Mouse (Mus musculus) kidney, embryonic 15.5 days (tissue): ENCODE results near the gene 5330417C22Rik. TPM values are rescaled to one million over a fixed set of nuclear protein-coding genes. Genes with fewer than 3 reads are reported as not detected.
A peak's percentile ranks its signal among the peaks of the same experiment; 100 is the strongest.

Source experiments
- ATAC-seq: fragments of 200-750 bp; cut with Nextera tagmentation; replicated peaks from 2 replicates; pipeline ENCODE4 v1.8.0; 2017; ENCODE audit warnings: moderate TSS enrichment; ENCODE audit not compliant: low FRiP score
- H3K27ac ChIP-seq: fragments of 300-500 bp; sonication (generic); 2 replicates; pipeline ENCODE4 v1.5.1; 2015; ENCODE audit warnings: mild to moderate bottlenecking, inconsistent platforms
- H3K27me3 ChIP-seq: fragments of 300-500 bp; sonication (generic); 2 replicates; pipeline ENCODE4 v1.6.1; 2015; ENCODE audit warnings: inconsistent platforms
- H3K36me3 ChIP-seq: fragments of 300-500 bp; sonication (generic); 2 replicates; pipeline ENCODE4 v1.6.1; 2015; ENCODE audit warnings: inconsistent platforms
- H3K4me1 ChIP-seq: fragments of 300-500 bp; sonication (generic); 2 replicates; pipeline ENCODE4 v1.6.1; 2015; ENCODE audit warnings: inconsistent platforms
- H3K4me2 ChIP-seq: fragments of 300-500 bp; sonication (generic); 2 replicates; pipeline ENCODE4 v1.6.1; 2015; ENCODE audit warnings: moderate library complexity, mild to moderate bottlenecking, inconsistent platforms
- H3K4me3 ChIP-seq: fragments of 300-500 bp; sonication (generic); replicated peaks from 2 replicates; pipeline ENCODE4 v1.5.1; 2015; ENCODE audit warnings: mild to moderate bottlenecking, inconsistent platforms
- H3K9ac ChIP-seq: fragments of 300-500 bp; sonication (generic); 2 replicates; pipeline ENCODE4 v1.6.1; 2015; ENCODE audit warnings: mild to moderate bottlenecking, inconsistent platforms
- H3K9me3 ChIP-seq: fragments of 300-500 bp; sonication (generic); replicated peaks from 2 replicates; pipeline ENCODE4 v1.6.1; 2016; ENCODE audit warnings: inconsistent platforms
- WGBS: fragments of 180-500 bp; shearing (Covaris S2); methylation state at CpG from one replicate; pipeline ENCODE4 v1.1.7; 2015; ENCODE audit warnings: mixed read lengths; 5-methylcytosine and 5-hydroxymethylcytosine counted together
- polyA plus RNA-seq: library from polyadenylated mRNA; unstranded; fragments of >200 nt; fragmentation: Nextera tagmentation; extraction: Ambion mirVana; gene quantifications from 2 replicates; pipeline ENCODE4 v1.2.1, GENCODE M21; 2015

5330417C22Rik gene
- polyA plus RNA-seq, 1 experiment from 2014 or later = 1.00 TPM

DNA sequence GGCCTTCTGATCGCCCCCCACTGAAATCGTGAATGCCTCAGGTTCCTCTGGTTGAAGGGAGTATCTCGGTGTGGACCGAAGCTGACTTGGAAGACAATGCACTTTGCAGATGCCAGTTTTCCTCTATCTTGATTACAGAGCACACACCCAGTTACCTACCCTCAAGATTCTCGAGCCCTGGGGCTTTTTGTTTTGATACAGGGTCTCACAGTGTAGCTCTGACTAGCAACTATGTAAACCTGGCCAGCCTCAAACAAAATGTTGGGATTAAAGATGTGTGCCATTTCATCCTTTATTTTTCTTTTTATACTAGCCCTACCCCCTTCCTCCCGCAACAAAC lies 91.0 kb downstream of the 5330417C22Rik start:
- Histone ChIP-seq H3K27ac (peak overlapping the region; percentile 89; the same call in 1 of the 2 replicates), H3K9me3 (no peaks in the 10 kb centered on the region), H3K36me3 (peaks cover 11% of the 10 kb centered on the region; the same call in 1 of the 2 replicates), H3K9ac (peak overlapping the region; percentile 80), H3K4me3 (peak overlapping the region; percentile 92), H3K4me1 (peaks cover 23% of the 10 kb centered on the region), H3K4me2 (peak overlapping the region; percentile 87), H3K27me3 (no peaks in the 10 kb centered on the region)
- WGBS = 14% methylated on average over 6 of the region's 6 CpGs
- peak; percentile 26 for ATAC-seq

- Histone ChIP-seq H3K9me3 (no peaks in the 10 kb centered on the region), H3K4me1 (peaks cover 23% of the 10 kb centered on the region), H3K4me2 (peak within 1 kb of the TSS; percentile 87), H3K27me3 (no peaks in the 10 kb centered on the region), H3K27ac (peak within 1 kb of the TSS; percentile 89), H3K9ac (peak within 1 kb of the TSS; percentile 80), H3K36me3 (peaks cover 13% of the 10 kb centered on the region; the same call in 1 of the 2 replicates), H3K4me3 (peak within 1 kb of the TSS; percentile 92)
- ATAC-seq = peak; percentile 98
- WGBS = under 1% methylated on average over 41 of the region's 41 CpGs
Measured at GRCm38 (mm10) chr3:108444698-108445365, 91.5 kb downstream of the 5330417C22Rik start, which contains the start of gene Sars. Sars (minus strand) TSS chr3:108445209.

- ATAC-seq = peak; percentile 28; the same call in 1 of the 2 replicates
- no peaks in the 10 kb centered on the region for H3K9me3 ChIP-seq
- no peaks in the 10 kb centered on the region for H3K27me3 ChIP-seq
- 15% methylated on average over 8 of the region's 8 CpGs for WGBS
- H3K36me3 ChIP-seq = peaks cover 18% of the 10 kb centered on the region; the same call in 1 of the 2 replicates
- H3K9ac ChIP-seq = peak overlapping the region; percentile 80
- peak overlapping the region; percentile 87 for H3K4me2 ChIP-seq
- H3K4me1 ChIP-seq = peaks cover 23% of the 10 kb centered on the region
- peak overlapping the region; percentile 89 for H3K27ac ChIP-seq
- H3K4me3 ChIP-seq = peak overlapping the region; percentile 92
Measured at GRCm38 (mm10) chr3:108444029-108444428, 92.3 kb downstream of the 5330417C22Rik start.

GRCm38 (mm10) chr3:108436380-108436714 lies 100.0 kb downstream of the 5330417C22Rik start:
- Histone ChIP-seq H3K27ac (no peak overlapping the region), H3K36me3 (peaks cover 72% of the 10 kb centered on the region), H3K4me2 (no peak overlapping the region), H3K9ac (no peak overlapping the region), H3K27me3 (no peaks in the 10 kb centered on the region), H3K4me1 (no peaks in the 10 kb centered on the region), H3K9me3 (no peaks in the 10 kb centered on the region), H3K4me3 (no peak overlapping the region)
- ATAC-seq = no peak
- WGBS = 85% methylated on average over 7 of the region's 7 CpGs

DNA sequence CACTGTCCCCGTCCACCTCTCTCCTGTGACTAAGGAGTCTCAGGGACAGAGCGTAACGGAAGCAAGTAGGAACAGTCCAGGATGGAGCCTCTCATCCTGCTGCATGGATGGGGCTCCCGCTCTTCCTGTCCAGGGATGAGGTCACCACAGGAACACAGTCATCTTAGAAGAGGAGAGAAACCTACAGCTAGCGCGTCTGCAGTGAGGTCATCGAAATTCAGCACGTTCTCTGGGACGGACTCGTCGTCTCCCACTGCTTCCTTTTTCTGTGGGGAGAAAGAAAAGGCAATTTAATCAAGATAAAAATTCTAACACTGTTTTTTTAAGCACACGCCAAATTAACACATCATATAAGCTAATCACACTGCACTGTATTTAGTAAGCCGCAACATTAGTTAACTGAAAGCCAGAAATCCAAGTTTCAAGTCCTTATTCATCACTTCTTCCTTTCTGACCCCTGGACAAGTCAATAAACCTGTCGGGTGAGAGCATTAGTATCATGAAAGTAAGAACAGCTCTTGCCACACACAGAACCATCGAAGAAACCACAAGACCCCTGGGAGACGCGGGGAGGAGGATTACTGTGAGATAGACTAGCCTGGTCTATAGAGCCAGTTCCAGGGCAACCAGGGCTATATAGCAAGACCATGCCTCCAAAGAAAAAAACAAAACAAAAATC lies 100.5 kb downstream of the 5330417C22Rik start:
- peaks cover 75% of the 10 kb centered on the region for H3K36me3 ChIP-seq
- ATAC-seq = no peak

GRCm38 (mm10) chr3:108433881-108434495 lies 102.3 kb downstream of the 5330417C22Rik start:
- WGBS = 52% methylated on average over 19 of the region's 19 CpGs
- Histone ChIP-seq H3K27me3 (no peaks in the 10 kb centered on the region), H3K4me2 (no peak overlapping the region), H3K9me3 (no peaks in the 10 kb centered on the region), H3K36me3 (peaks cover 85% of the 10 kb centered on the region), H3K4me1 (no peaks in the 10 kb centered on the region), H3K9ac (no peak overlapping the region), H3K4me3 (no peak overlapping the region), H3K27ac (no peak overlapping the region)
- no peak for ATAC-seq

More for the DNA sequence above, 100.5 kb downstream of the 5330417C22Rik start:
- Histone ChIP-seq H3K9ac (no peak overlapping the region), H3K4me1 (no peaks in the 10 kb centered on the region), H3K9me3 (no peaks in the 10 kb centered on the region), H3K27ac (no peak overlapping the region), H3K4me3 (no peak overlapping the region), H3K4me2 (no peak overlapping the region), H3K27me3 (no peaks in the 10 kb centered on the region)
- WGBS = 85% methylated on average over 17 of the region's 17 CpGs

DNA sequence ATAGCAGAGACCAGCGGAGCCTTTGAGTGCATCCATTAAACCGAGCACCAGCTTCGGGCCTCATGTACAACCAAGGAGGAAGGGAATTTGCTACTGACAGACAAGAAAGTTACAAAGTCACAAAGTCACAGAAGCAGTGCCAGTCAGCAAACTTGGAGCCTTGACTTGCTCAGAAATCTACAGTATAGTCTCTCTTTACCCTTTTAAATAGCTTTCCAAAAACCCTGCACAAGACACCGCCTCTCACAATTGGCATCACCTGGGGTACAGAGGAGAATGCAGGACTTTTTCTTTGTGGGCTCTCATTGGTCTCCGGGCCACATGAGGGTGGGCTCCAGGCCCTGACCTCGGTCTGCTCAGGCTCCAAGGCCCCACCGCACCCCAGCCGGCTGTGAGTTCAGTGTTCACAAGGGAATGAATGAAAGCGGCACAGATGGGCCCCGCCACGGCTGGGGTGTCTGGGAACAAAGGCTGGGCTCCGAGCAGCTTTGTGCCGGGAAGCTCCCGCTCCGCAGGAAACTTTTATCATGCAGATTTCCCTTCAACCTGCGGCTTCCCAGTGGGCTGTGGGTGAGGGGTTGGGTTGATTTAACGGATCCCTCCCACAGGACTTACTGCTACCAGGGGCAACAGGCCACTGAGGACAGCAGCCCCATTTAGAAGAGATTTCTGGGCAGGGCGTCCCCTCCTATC lies 103.0 kb downstream of the 5330417C22Rik start:
- no peak for ATAC-seq
- no peak overlapping the region for H3K4me3 ChIP-seq
- no peak overlapping the region for H3K27ac ChIP-seq
- H3K36me3 ChIP-seq = peaks cover 91% of the 10 kb centered on the region
- no peak overlapping the region for H3K4me2 ChIP-seq
- H3K9me3 ChIP-seq = no peaks in the 10 kb centered on the region
- no peaks in the 10 kb centered on the region for H3K27me3 ChIP-seq
- no peaks in the 10 kb centered on the region for H3K4me1 ChIP-seq
- H3K9ac ChIP-seq = no peak overlapping the region
- 52% methylated on average over 18 of the region's 18 CpGs for WGBS

DNA sequence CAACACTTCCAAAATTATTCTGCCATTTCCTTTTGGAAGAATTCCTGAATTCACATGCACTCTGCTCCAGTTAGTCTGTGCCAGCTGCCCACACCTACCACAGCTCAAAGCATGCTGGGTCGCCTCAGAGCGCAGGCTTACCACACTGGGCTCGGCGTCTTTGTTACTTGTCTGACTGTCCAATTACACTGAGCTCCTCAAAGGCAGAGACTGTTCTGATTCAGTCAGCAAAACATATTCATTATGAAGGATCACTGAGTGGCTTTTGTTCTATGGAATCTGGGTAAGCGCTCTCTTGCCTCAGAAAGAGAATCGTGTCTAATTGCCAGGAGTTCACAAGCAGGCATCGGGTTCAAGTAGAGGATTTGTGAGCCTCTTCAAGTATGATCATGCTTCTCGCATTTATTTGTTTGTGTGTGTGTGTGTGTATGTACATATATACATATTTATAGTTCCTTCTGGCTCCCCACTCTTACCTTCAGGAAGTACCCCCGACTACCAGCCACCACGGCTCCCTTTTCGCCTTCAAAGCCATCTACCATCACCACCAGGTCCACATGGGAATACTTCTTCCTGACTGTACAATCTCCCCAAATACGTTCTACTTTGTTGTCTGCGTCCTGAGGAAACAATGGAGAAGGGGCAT lies 103.7 kb downstream of the 5330417C22Rik start:
- peaks cover 97% of the 10 kb centered on the region for H3K36me3 ChIP-seq
- no peak for ATAC-seq
- no peak overlapping the region for H3K4me2 ChIP-seq
- no peak overlapping the region for H3K27ac ChIP-seq
- no peaks in the 10 kb centered on the region for H3K4me1 ChIP-seq
- H3K27me3 ChIP-seq = no peaks in the 10 kb centered on the region
- no peak overlapping the region for H3K4me3 ChIP-seq
- H3K9me3 ChIP-seq = no peaks in the 10 kb centered on the region
- H3K9ac ChIP-seq = no peak overlapping the region
- WGBS = 87% methylated on average over 13 of the region's 13 CpGs

GRCm38 (mm10) chr3:108425624-108426018 lies 110.7 kb downstream of the 5330417C22Rik start:
- 82% methylated on average over 6 of the region's 6 CpGs for WGBS
- Histone ChIP-seq H3K4me2 (no peak overlapping the region), H3K4me1 (peaks cover 18% of the 10 kb centered on the region), H3K9ac (no peak overlapping the region), H3K27me3 (no peaks in the 10 kb centered on the region), H3K36me3 (peaks cover 57% of the 10 kb centered on the region), H3K9me3 (no peaks in the 10 kb centered on the region), H3K27ac (no peak overlapping the region), H3K4me3 (no peak overlapping the region)
- no peak; the same call in 1 of the 2 replicates for ATAC-seq

- Histone ChIP-seq H3K36me3 (peaks cover 53% of the 10 kb centered on the region), H3K4me1 (peaks cover 18% of the 10 kb centered on the region), H3K4me3 (no peak overlapping the region), H3K4me2 (no peak overlapping the region), H3K9ac (no peak overlapping the region), H3K9me3 (no peaks in the 10 kb centered on the region), H3K27me3 (no peaks in the 10 kb centered on the region), H3K27ac (no peak overlapping the region)
- ATAC-seq = no peak
- WGBS = 84% methylated on average over 7 of the region's 7 CpGs
Measured at GRCm38 (mm10) chr3:108424944-108425623, 111.3 kb downstream of the 5330417C22Rik start.
